Mouse (Mus musculus): Measurements from ENCODE around the gene Gm49318. TPM values are rescaled to one million over a fixed set of nuclear protein-coding genes. Genes with fewer than 3 reads are reported as not detected.

Gm49318 gene
- polyA plus RNA-seq, 1 experiment from 2014 or later: not detected

GRCm38 (mm10) chr9:22099922-22100321, 28.9 kb upstream of the Gm49318 start:
- ATAC-seq (ENCODE audit: insufficient number of reproducible peaks, insufficient read depth, low FRiP score, low read depth): peak; percentile 69; the same call in 1 of the 2 replicates
- WGBS: 2% methylated on average over 18 of the region's 18 CpGs
- H3K27me3 ChIP-seq (ENCODE audit: control insufficient read depth, insufficient read depth, low read length): peaks cover 11% of the 10 kb centered on the region
- no peaks in the 10 kb centered on the region for H3K36me3 ChIP-seq (ENCODE audit: control insufficient read depth, insufficient read depth, low read length)
- H3K9ac ChIP-seq (replicated peaks; ENCODE audit: low read depth, low read length): 0 out of 2 replicates have a peak overlapping the region, but pooled peaks have one; percentile 6
- peak overlapping the region; percentile 29 for H3K4me2 ChIP-seq (replicated peaks; ENCODE audit: low read depth, low read length)
- no peaks in the 10 kb centered on the region for H3K9me3 ChIP-seq (ENCODE audit: control insufficient read depth, low read depth, low read length)
- peaks cover 6% of the 10 kb centered on the region; the same call in 1 of the 2 replicates for H3K4me1 ChIP-seq (ENCODE audit: control insufficient read depth, insufficient read depth, low read length)
- peak overlapping the region; percentile 23 for H3K4me3 ChIP-seq (ENCODE audit: low read depth, low read length)
- H3K27ac ChIP-seq (ENCODE audit: low read length): peak overlapping the region; percentile 84

GRCm38 (mm10) chr9:22098993-22099696, 28.1 kb upstream of the Gm49318 start, which contains the start of gene Cnn1:
TSS of gene Cnn1 (plus strand) at chr9:22099216.
- Histone ChIP-seq H3K9me3 (ENCODE audit: control insufficient read depth, low read depth, low read length) (no peaks in the 10 kb centered on the region), H3K4me3 (ENCODE audit: low read depth, low read length) (peak within 1 kb of the TSS; percentile 23), H3K4me1 (ENCODE audit: control insufficient read depth, insufficient read depth, low read length) (peaks cover 6% of the 10 kb centered on the region; the same call in 1 of the 2 replicates), H3K27me3 (ENCODE audit: control insufficient read depth, insufficient read depth, low read length) (peaks cover 11% of the 10 kb centered on the region), H3K27ac (ENCODE audit: low read length) (peak within 1 kb of the TSS; percentile 84), H3K36me3 (ENCODE audit: control insufficient read depth, insufficient read depth, low read length) (no peaks in the 10 kb centered on the region), H3K9ac (replicated peaks; ENCODE audit: low read depth, low read length) (peak within 1 kb of the TSS; percentile 6; the same call in 1 of the 2 replicates), H3K4me2 (replicated peaks; ENCODE audit: low read depth, low read length) (peak within 1 kb of the TSS; percentile 29)
- 4% methylated on average over 14 of the region's 14 CpGs for WGBS
- peak; percentile 64 for ATAC-seq (ENCODE audit: insufficient number of reproducible peaks, insufficient read depth, low FRiP score, low read depth)

- Histone ChIP-seq H3K9ac (replicated peaks; ENCODE audit: low read depth, low read length) (0 out of 2 replicates have a peak overlapping the region, but pooled peaks have one; percentile 40), H3K36me3 (ENCODE audit: control insufficient read depth, insufficient read depth, low read length) (no peaks in the 10 kb centered on the region), H3K4me3 (ENCODE audit: low read depth, low read length) (peak overlapping the region; percentile 28), H3K27me3 (ENCODE audit: control insufficient read depth, insufficient read depth, low read length) (peaks cover 11% of the 10 kb centered on the region), H3K27ac (ENCODE audit: low read length) (no peak overlapping the region), H3K9me3 (ENCODE audit: control insufficient read depth, low read depth, low read length) (no peaks in the 10 kb centered on the region), H3K4me1 (ENCODE audit: control insufficient read depth, insufficient read depth, low read length) (peaks cover 6% of the 10 kb centered on the region; the same call in 1 of the 2 replicates), H3K4me2 (replicated peaks; ENCODE audit: low read depth, low read length) (peak overlapping the region; percentile 62)
- peak; percentile 75; the same call in 1 of the 2 replicates for ATAC-seq (ENCODE audit: insufficient number of reproducible peaks, insufficient read depth, low FRiP score, low read depth)
- WGBS: 1% methylated on average over 24 of the region's 24 CpGs
Observed at GRCm38 (mm10) chr9:22095854-22096307, 24.8 kb upstream of the Gm49318 start.

GRCm38 (mm10) chr9:22092746-22093145, 21.7 kb upstream of the Gm49318 start:
- Histone ChIP-seq H3K27me3 (ENCODE audit: control insufficient read depth, insufficient read depth, low read length) (no peaks in the 10 kb centered on the region), H3K27ac (ENCODE audit: low read length) (no peak overlapping the region), H3K4me3 (ENCODE audit: low read depth, low read length) (no peak overlapping the region), H3K36me3 (ENCODE audit: control insufficient read depth, insufficient read depth, low read length) (no peaks in the 10 kb centered on the region), H3K9ac (replicated peaks; ENCODE audit: low read depth, low read length) (no peak overlapping the region), H3K9me3 (ENCODE audit: control insufficient read depth, low read depth, low read length) (no peaks in the 10 kb centered on the region), H3K4me1 (ENCODE audit: control insufficient read depth, insufficient read depth, low read length) (no peaks in the 10 kb centered on the region), H3K4me2 (replicated peaks; ENCODE audit: low read depth, low read length) (no peak overlapping the region)
- no peak for ATAC-seq (ENCODE audit: insufficient number of reproducible peaks, insufficient read depth, low FRiP score, low read depth)
- WGBS: 79% methylated on average over 6 of the region's 6 CpGs

GRCm38 (mm10) chr9:22089986-22090385, 18.9 kb upstream of the Gm49318 start:
- WGBS: 83% methylated on average over 7 of the region's 7 CpGs
- no peaks in the 10 kb centered on the region for H3K27me3 ChIP-seq (ENCODE audit: control insufficient read depth, insufficient read depth, low read length)
- H3K36me3 ChIP-seq (ENCODE audit: control insufficient read depth, insufficient read depth, low read length): no peaks in the 10 kb centered on the region

GRCm38 (mm10) chr9:22089281-22089680, 18.2 kb upstream of the Gm49318 start:
- Histone ChIP-seq H3K27me3 (ENCODE audit: control insufficient read depth, insufficient read depth, low read length) (no peaks in the 10 kb centered on the region), H3K9me3 (ENCODE audit: control insufficient read depth, low read depth, low read length) (no peaks in the 10 kb centered on the region), H3K4me2 (replicated peaks; ENCODE audit: low read depth, low read length) (no peak overlapping the region), H3K36me3 (ENCODE audit: control insufficient read depth, insufficient read depth, low read length) (no peaks in the 10 kb centered on the region), H3K27ac (ENCODE audit: low read length) (no peak overlapping the region), H3K9ac (replicated peaks; ENCODE audit: low read depth, low read length) (no peak overlapping the region), H3K4me1 (ENCODE audit: control insufficient read depth, insufficient read depth, low read length) (no peaks in the 10 kb centered on the region), H3K4me3 (ENCODE audit: low read depth, low read length) (no peak overlapping the region)
- WGBS: 99% methylated on average over 7 of the region's 7 CpGs
- ATAC-seq (ENCODE audit: insufficient number of reproducible peaks, insufficient read depth, low FRiP score, low read depth): no peak

More at GRCm38 (mm10) chr9:22089986-22090385, 18.9 kb upstream of the Gm49318 start:
- Histone ChIP-seq H3K9me3 (ENCODE audit: control insufficient read depth, low read depth, low read length) (no peaks in the 10 kb centered on the region), H3K4me3 (ENCODE audit: low read depth, low read length) (no peak overlapping the region), H3K27ac (ENCODE audit: low read length) (no peak overlapping the region), H3K4me2 (replicated peaks; ENCODE audit: low read depth, low read length) (no peak overlapping the region), H3K4me1 (ENCODE audit: control insufficient read depth, insufficient read depth, low read length) (no peaks in the 10 kb centered on the region), H3K9ac (replicated peaks; ENCODE audit: low read depth, low read length) (no peak overlapping the region)
- ATAC-seq (ENCODE audit: insufficient number of reproducible peaks, insufficient read depth, low FRiP score, low read depth): no peak

GRCm38 (mm10) chr9:22087034-22087618, 16.1 kb upstream of the Gm49318 start:
- 90% methylated on average over 2 of the region's 2 CpGs for WGBS
- Histone ChIP-seq H3K4me1 (ENCODE audit: control insufficient read depth, insufficient read depth, low read length) (no peaks in the 10 kb centered on the region), H3K4me2 (replicated peaks; ENCODE audit: low read depth, low read length) (no peak overlapping the region), H3K9me3 (ENCODE audit: control insufficient read depth, low read depth, low read length) (no peaks in the 10 kb centered on the region), H3K27ac (ENCODE audit: low read length) (no peak overlapping the region), H3K36me3 (ENCODE audit: control insufficient read depth, insufficient read depth, low read length) (no peaks in the 10 kb centered on the region), H3K9ac (replicated peaks; ENCODE audit: low read depth, low read length) (no peak overlapping the region), H3K4me3 (ENCODE audit: low read depth, low read length) (no peak overlapping the region), H3K27me3 (ENCODE audit: control insufficient read depth, insufficient read depth, low read length) (no peaks in the 10 kb centered on the region)
- ATAC-seq (ENCODE audit: insufficient number of reproducible peaks, insufficient read depth, low FRiP score, low read depth): no peak

- H3K36me3 ChIP-seq (ENCODE audit: control insufficient read depth, insufficient read depth, low read length): no peaks in the 10 kb centered on the region
- H3K9me3 ChIP-seq (ENCODE audit: control insufficient read depth, low read depth, low read length): no peaks in the 10 kb centered on the region
- WGBS: 49% methylated on average over 6 of the region's 6 CpGs
- H3K27me3 ChIP-seq (ENCODE audit: control insufficient read depth, insufficient read depth, low read length): no peaks in the 10 kb centered on the region
- ATAC-seq (ENCODE audit: insufficient number of reproducible peaks, insufficient read depth, low FRiP score, low read depth): 0 out of 2 replicates have a peak, but pooled peaks have one; percentile 14
- H3K27ac ChIP-seq (ENCODE audit: low read length): peak overlapping the region; percentile 87
- H3K4me1 ChIP-seq (ENCODE audit: control insufficient read depth, insufficient read depth, low read length): no peaks in the 10 kb centered on the region
- H3K9ac ChIP-seq (replicated peaks; ENCODE audit: low read depth, low read length): peak overlapping the region; percentile 49
- H3K4me2 ChIP-seq (replicated peaks; ENCODE audit: low read depth, low read length): peak overlapping the region; percentile 70
- H3K4me3 ChIP-seq (ENCODE audit: low read depth, low read length): peak overlapping the region; percentile 71
Observed at GRCm38 (mm10) chr9:22086012-22086411, 15.0 kb upstream of the Gm49318 start.

Data from stomach, embryonic 14.5 days (tissue).